Mouse (Mus musculus): ENCODE measurements at regions not wholly inside any gene's neighbourhood (a gene's known extent, or its start where the extent isn't known, plus 50 kb on each side); places are given as distances from the start of the nearest gene placed in this dataset.
"Not testable (repeated sequence)": the region's sequence is repeated elsewhere in the genome, so short reads cannot be mapped to it uniquely, and the experiment has no call there.

- no peak for DNase-seq (ENCODE audit: low spot score)
These were observed 584.8 kb upstream of the Pfkp start for GRCm38 (mm10) chr13:7233399-7233798.

- DNase-seq (ENCODE audit: low spot score), result no peak
These were observed 558.1 kb upstream of the Pfkp start for GRCm38 (mm10) chr13:7206626-7207211.

GRCm38 (mm10) chr13:7195990-7196389 is 547.4 kb upstream of the Pfkp start:
- no peak for DNase-seq (ENCODE audit: low spot score)

GRCm38 (mm10) chr13:7182216-7182751 is 533.7 kb upstream of the Pfkp start:
- no peak for DNase-seq (ENCODE audit: low spot score)

- no peak for DNase-seq (ENCODE audit: low spot score)
These were observed 527.1 kb upstream of the Pfkp start for GRCm38 (mm10) chr13:7175561-7176160.

GRCm38 (mm10) chr13:7170035-7170434 is 521.5 kb upstream of the Pfkp start:
- not testable (repeated sequence) for DNase-seq (ENCODE audit: low spot score)

- no peak for DNase-seq (ENCODE audit: low spot score)
These were observed 497.8 kb upstream of the Pfkp start for GRCm38 (mm10) chr13:7146337-7146736.

GRCm38 (mm10) chr13:7110572-7110971 is 462.0 kb upstream of the Pfkp start:
- DNase-seq (ENCODE audit: low spot score), result no peak

- no peak for DNase-seq (ENCODE audit: low spot score)
These were observed 454.7 kb upstream of the Pfkp start for GRCm38 (mm10) chr13:7103289-7103688.

- no peak for DNase-seq (ENCODE audit: low spot score)
These were observed 444.6 kb upstream of the Pfkp start for GRCm38 (mm10) chr13:7093072-7093649.

GRCm38 (mm10) chr13:7090916-7091315 is 442.3 kb upstream of the Pfkp start:
- peak; percentile 2 for DNase-seq (ENCODE audit: low spot score)

- no peak for DNase-seq (ENCODE audit: low spot score)
These were observed 417.6 kb upstream of the Pfkp start for GRCm38 (mm10) chr13:7066211-7066610.

GRCm38 (mm10) chr13:7063717-7064116 is 415.1 kb upstream of the Pfkp start:
- no peak for DNase-seq (ENCODE audit: low spot score)

GRCm38 (mm10) chr13:7057545-7057944 is 409.0 kb upstream of the Pfkp start:
- no peak for DNase-seq (ENCODE audit: low spot score)

Data from layer of hippocampus, adult 9-10 months (tissue).